Mouse (Mus musculus) bone marrow, adult 2 months (tissue): ENCODE results near the gene Tex11. TPM values are rescaled to one million over a fixed set of nuclear protein-coding genes. Genes with fewer than 3 reads are reported as not detected.

Experiments used
- H3K27ac ChIP-seq: fragments of 200-500 bp; 2 replicates; pipeline ENCODE4 v1.5.1; 2012; ENCODE audit warnings: low read depth, mild to moderate bottlenecking, control low read depth, inconsistent platforms, low read length; ENCODE audit not compliant: control insufficient read depth, poor library complexity, insufficient read depth
- H3K4me1 ChIP-seq: fragments of 200-500 bp; 2 replicates; pipeline ENCODE4 v1.6.1; 2011; ENCODE audit warnings: low read length; ENCODE audit not compliant: control insufficient read depth, insufficient read depth
- H3K4me3 ChIP-seq: fragments of 200-500 bp; replicated peaks from 2 replicates; pipeline ENCODE3; 2011; ENCODE audit warnings: mild to moderate bottlenecking, low read depth, low read length, control low read depth; ENCODE audit not compliant: control insufficient read depth
- CTCF ChIP-seq: fragments of 200-500 bp; IDR thresholded peaks from 2 replicates; pipeline ENCODE4 v1.5.1; 2011; ENCODE audit warnings: low read length, control low read depth; ENCODE audit not compliant: control insufficient read depth, insufficient read depth
- POLR2A ChIP-seq: fragments of 200-500 bp; IDR thresholded peaks from 2 replicates; pipeline ENCODE4 v1.6.1; 2011; ENCODE audit warnings: low read depth, mild to moderate bottlenecking, control low read depth, low read length, borderline replicate concordance; ENCODE audit not compliant: control insufficient read depth
- WGBS: fragments of 180-500 bp; shearing (Covaris S2); methylation state at CpG from one replicate; pipeline ENCODE4 v1.1.7; 2018; 5-methylcytosine and 5-hydroxymethylcytosine counted together
- polyA plus RNA-seq: library from polyadenylated mRNA; stranded (reverse); fragments of >200 nt; gene quantifications from 2 replicates; pipeline ENCODE4 v1.2.4, GENCODE M21; 2011; ENCODE audit warnings: low replicate concordance; ENCODE audit not compliant: missing spikeins, insufficient read depth, insufficient read length

Tex11 gene
- polyA plus RNA-seq, 1 experiment = 1.1 TPM

GRCm38 (mm10) chrX:100797370-100797769 is 262.1 kb downstream of the Tex11 start:
- 86% methylated on average over 4 of the region's 4 CpGs for WGBS
- H3K4me1 ChIP-seq = no peaks in the 10 kb centered on the region
- H3K4me3 ChIP-seq = no peak overlapping the region
- H3K27ac ChIP-seq = no peak overlapping the region
- TF ChIP-seq POLR2A = no peak
- TF ChIP-seq CTCF = no peak

- H3K27ac ChIP-seq = no peak overlapping the region
- H3K4me3 ChIP-seq = no peak overlapping the region
- no peaks in the 10 kb centered on the region for H3K4me1 ChIP-seq
- 84% methylated on average over 3 of the region's 3 CpGs for WGBS
- no peak for TF ChIP-seq POLR2A
- TF ChIP-seq CTCF = no peak
Measured at GRCm38 (mm10) chrX:100796741-100797090, 262.8 kb downstream of the Tex11 start.

- H3K4me1 ChIP-seq = no peaks in the 10 kb centered on the region
- H3K27ac ChIP-seq = no peak overlapping the region
Measured at GRCm38 (mm10) chrX:100796041-100796740, 263.3 kb downstream of the Tex11 start.

GRCm38 (mm10) chrX:100789322-100789721 is 270.1 kb downstream of the Tex11 start:
- Histone ChIP-seq H3K27ac (no peak overlapping the region), H3K4me1 (no peaks in the 10 kb centered on the region), H3K4me3 (no peak overlapping the region)
- TF ChIP-seq POLR2A (no peak), CTCF (no peak)
- 75% methylated on average over 4 of the region's 4 CpGs for WGBS

More at GRCm38 (mm10) chrX:100796041-100796740, 263.3 kb downstream of the Tex11 start:
- no peak for TF ChIP-seq CTCF
- no peak for TF ChIP-seq POLR2A
- H3K4me3 ChIP-seq = no peak overlapping the region
- 83% methylated on average over 6 of the region's 6 CpGs for WGBS

Other genes with a start within 250 kb of the Tex11 start
- gene Slc7a3, start 26.4 kb upstream of the Tex11 start, polyA plus RNA-seq = 11.5 TPM in 1 of 2 replicates, not detected in the other
- 15.2 and 23.3 TPM in 2 replicates for gene Snx12, start 162.9 kb upstream of the Tex11 start, polyA plus RNA-seq
- 20.9 and 23.4 TPM in 2 replicates for gene Foxo4, start 194.9 kb upstream of the Tex11 start, polyA plus RNA-seq
- not detected in 2 replicates for gene Gm614, start 204.3 kb upstream of the Tex11 start, polyA plus RNA-seq
- 12.4 and 32.4 TPM in 2 replicates for gene Il2rg, start 208.6 kb upstream of the Tex11 start, polyA plus RNA-seq
- gene Gm20489, start 209.4 kb upstream of the Tex11 start, polyA plus RNA-seq = not detected in 2 replicates
- 122 and 196 TPM in 2 replicates for gene Med12, start 214.4 kb upstream of the Tex11 start, polyA plus RNA-seq
- 2.1 TPM in 1 of 2 replicates, not detected in the other for gene Nlgn3, start 239.5 kb upstream of the Tex11 start, polyA plus RNA-seq